Mouse (Mus musculus) intestine, embryonic 16.5 days (tissue): Measurements from ENCODE around the gene Arap1. TPM values are rescaled to one million over a fixed set of nuclear protein-coding genes. Genes with fewer than 3 reads are reported as not detected.

Experiments
- ATAC-seq: fragments of 200-750 bp; cut with Nextera tagmentation; 2 replicates; pipeline ENCODE4 v1.8.0; 2017; ENCODE audit warnings: moderate TSS enrichment, moderate library complexity
- H3K27ac ChIP-seq: fragments of 300-500 bp; sonication (generic); 2 replicates; pipeline ENCODE4 v1.5.1; 2014; ENCODE audit warnings: mild to moderate bottlenecking, low read length
- H3K27me3 ChIP-seq: fragments of 300-500 bp; sonication (generic); replicated peaks from 2 replicates; pipeline ENCODE4 v1.6.1; 2014; ENCODE audit warnings: low read length, control low read depth, mixed read lengths; ENCODE audit not compliant: control insufficient read depth, insufficient read depth
- H3K36me3 ChIP-seq: fragments of 300-500 bp; sonication (generic); 2 replicates; pipeline ENCODE4 v1.6.1; 2014; ENCODE audit warnings: low read length, control low read depth; ENCODE audit not compliant: control insufficient read depth, insufficient read depth
- H3K4me1 ChIP-seq: fragments of 300-500 bp; sonication (generic); 2 replicates; pipeline ENCODE4 v1.6.1; 2014; ENCODE audit warnings: low read length, control low read depth, mixed read lengths; ENCODE audit not compliant: control insufficient read depth, insufficient read depth
- H3K4me2 ChIP-seq: fragments of 300-500 bp; sonication (generic); 2 replicates; pipeline ENCODE4 v1.6.1; 2014; ENCODE audit warnings: low read depth, low read length, control low read depth
- H3K4me3 ChIP-seq: fragments of 300-500 bp; sonication (generic); 2 replicates; pipeline ENCODE4 v1.5.1; 2014; ENCODE audit warnings: mild to moderate bottlenecking, low read length
- H3K9ac ChIP-seq: fragments of 300-500 bp; sonication (generic); 2 replicates; pipeline ENCODE4 v1.6.1; 2014; ENCODE audit warnings: low read depth, low read length
- H3K9me3 ChIP-seq: fragments of 300-500 bp; sonication (generic); 2 replicates; pipeline ENCODE4 v1.6.1; 2016; ENCODE audit warnings: low read length, control low read depth; ENCODE audit not compliant: control insufficient read depth
- WGBS: fragments of 180-500 bp; shearing (Covaris S2); extraction: QIAGEN DNeasy Blood & Tissue Kit; methylation state at CpG from one replicate; pipeline ENCODE4 v1.1.7; 2014; 5-methylcytosine and 5-hydroxymethylcytosine counted together
- polyA plus RNA-seq: library from polyadenylated mRNA; unstranded; fragments of >200 nt; fragmentation: Nextera tagmentation; extraction: Ambion mirVana; gene quantifications from 2 replicates; pipeline ENCODE4 v1.2.1, GENCODE M21; 2015

The Arap1 gene
- polyA plus RNA-seq, 1 experiment from 2014 or later, result 61.8 TPM

DNA sequence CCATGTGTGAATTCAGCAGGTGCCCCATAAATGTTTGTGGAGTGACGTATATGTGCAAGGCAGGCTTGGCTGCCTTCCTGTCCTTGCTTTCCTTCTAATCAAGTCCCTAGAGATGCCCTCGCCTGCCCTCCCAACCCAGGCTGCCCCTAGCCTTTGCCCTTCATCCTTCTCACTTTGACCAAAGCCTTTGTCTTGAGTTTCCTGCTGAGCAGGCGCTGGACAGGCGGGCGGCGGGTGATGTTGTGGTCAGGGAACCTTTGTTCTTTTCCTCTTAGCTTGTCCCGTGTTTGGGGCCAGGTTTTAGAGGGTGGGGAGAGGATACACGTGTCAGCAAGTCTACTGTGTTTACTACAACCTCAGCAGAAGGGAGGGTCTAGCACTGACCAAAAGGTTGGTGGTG is 105.9 kb downstream of the Arap1 start:
- no peak for ATAC-seq
- peaks cover 17% of the 10 kb centered on the region; the same call in 1 of the 2 replicates for H3K27me3 ChIP-seq
- H3K9ac ChIP-seq, result no peak overlapping the region
- no peaks in the 10 kb centered on the region; the same call in 1 of the 2 replicates for H3K4me1 ChIP-seq
- H3K27ac ChIP-seq, result no peak overlapping the region
- H3K9me3 ChIP-seq, result no peaks in the 10 kb centered on the region
- WGBS, result 42% methylated on average over 8 of the region's 8 CpGs
- H3K4me2 ChIP-seq, result no peak overlapping the region
- no peaks in the 10 kb centered on the region for H3K36me3 ChIP-seq
- no peak overlapping the region for H3K4me3 ChIP-seq

DNA sequence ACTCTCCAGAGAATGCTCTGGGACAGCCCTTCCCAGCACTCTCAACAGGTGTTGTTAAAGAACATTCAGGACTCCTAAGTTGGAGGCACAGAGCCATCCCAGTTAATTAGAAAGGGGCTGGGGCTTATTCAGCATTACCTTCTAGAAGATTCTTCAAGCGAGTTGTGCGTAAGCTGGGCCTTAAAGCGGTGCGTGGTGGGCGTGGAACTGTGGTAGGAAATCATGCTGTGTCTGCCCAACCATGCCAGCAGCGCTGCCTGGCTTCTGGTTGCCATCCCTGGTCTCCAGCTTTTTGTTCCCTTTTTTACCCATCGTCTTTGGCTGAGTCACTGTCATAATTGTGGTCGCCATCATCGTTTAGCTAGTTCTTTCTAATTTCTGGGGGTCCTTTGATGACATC is 106.6 kb downstream of the Arap1 start:
- H3K27ac ChIP-seq, result no peak overlapping the region
- ATAC-seq, result no peak
- 85% methylated on average over 9 of the region's 9 CpGs for WGBS
- H3K4me2 ChIP-seq, result no peak overlapping the region
- H3K9ac ChIP-seq, result no peak overlapping the region
- no peak overlapping the region for H3K4me3 ChIP-seq
- peaks cover 5% of the 10 kb centered on the region; the same call in 1 of the 2 replicates for H3K4me1 ChIP-seq
- H3K36me3 ChIP-seq, result no peaks in the 10 kb centered on the region
- H3K27me3 ChIP-seq, result peaks cover 17% of the 10 kb centered on the region; the same call in 1 of the 2 replicates
- no peaks in the 10 kb centered on the region for H3K9me3 ChIP-seq

DNA sequence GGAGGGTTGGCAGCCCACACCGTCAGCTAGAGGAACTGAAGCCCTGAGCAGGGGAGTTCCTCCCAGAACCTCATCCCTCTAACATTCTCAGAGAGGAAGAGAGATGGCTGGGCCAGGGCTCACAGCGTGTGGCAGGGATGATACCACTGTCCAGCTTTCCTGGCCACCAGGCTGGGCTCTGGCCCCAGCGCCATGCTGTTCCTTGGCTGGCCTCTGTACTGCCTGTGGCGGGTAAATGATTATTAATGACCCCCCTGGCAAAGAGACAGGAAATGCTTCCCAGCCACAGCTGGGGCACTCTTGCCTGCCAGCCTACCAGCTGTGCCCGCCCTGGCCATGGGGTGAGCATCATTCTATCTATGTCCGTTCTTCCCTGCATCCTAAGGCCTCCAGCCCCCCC is 107.3 kb downstream of the Arap1 start:
- H3K9ac ChIP-seq, result no peak overlapping the region
- no peak overlapping the region for H3K4me3 ChIP-seq
- peaks cover 5% of the 10 kb centered on the region; the same call in 1 of the 2 replicates for H3K4me1 ChIP-seq
- H3K27ac ChIP-seq, result no peak overlapping the region
- ATAC-seq, result no peak
- 72% methylated on average over 6 of the region's 6 CpGs for WGBS
- H3K36me3 ChIP-seq, result no peaks in the 10 kb centered on the region
- H3K27me3 ChIP-seq, result peaks cover 17% of the 10 kb centered on the region; the same call in 1 of the 2 replicates
- H3K4me2 ChIP-seq, result no peak overlapping the region
- H3K9me3 ChIP-seq, result no peaks in the 10 kb centered on the region

DNA sequence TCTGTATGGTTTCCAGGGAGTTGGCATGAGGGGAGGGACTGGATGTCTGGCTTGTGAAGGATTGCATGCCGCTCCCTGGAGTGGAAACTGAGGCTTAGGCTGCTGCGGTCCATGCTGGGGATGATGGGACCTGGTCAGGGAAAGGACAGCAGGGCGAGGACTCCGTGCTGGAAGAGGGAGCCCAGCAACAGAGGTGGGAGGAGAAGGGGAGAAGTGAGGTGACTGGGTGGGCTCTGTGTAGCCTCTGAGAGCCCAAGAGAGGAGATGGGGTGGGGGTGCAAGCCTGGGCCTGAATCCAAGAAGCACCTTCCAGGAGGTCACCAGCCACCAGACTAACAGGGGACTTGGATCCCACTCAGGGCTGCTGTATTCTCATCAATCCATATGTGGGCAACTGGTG is 108.5 kb downstream of the Arap1 start:
- WGBS, result 61% methylated on average over 4 of the region's 4 CpGs
- Histone ChIP-seq H3K9ac (no peak overlapping the region), H3K9me3 (no peaks in the 10 kb centered on the region), H3K4me2 (no peak overlapping the region), H3K27ac (no peak overlapping the region), H3K4me3 (no peak overlapping the region), H3K27me3 (peaks cover 16% of the 10 kb centered on the region; the same call in 1 of the 2 replicates), H3K4me1 (peaks cover 12% of the 10 kb centered on the region), H3K36me3 (no peaks in the 10 kb centered on the region)
- ATAC-seq, result no peak

DNA sequence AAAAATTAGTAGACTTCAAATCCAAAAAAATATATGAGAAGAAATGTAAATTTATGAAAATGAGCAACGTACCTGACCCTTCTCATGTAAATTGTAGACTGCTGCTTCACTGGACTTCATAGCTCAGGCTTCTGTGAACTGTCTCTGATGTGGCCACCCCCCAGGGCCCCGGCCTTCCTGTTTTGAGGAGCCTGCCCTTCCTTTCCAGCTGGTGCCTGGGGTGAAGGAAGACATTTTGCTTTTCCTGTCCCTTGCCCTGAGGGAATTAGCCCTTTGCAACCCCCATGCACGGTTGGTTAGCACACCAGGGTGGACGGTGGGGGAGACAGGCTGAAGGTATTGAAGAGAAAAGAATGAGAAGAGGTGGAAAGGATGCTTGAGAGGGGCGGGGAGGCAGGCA is 108.9 kb downstream of the Arap1 start:
- H3K4me2 ChIP-seq, result no peak overlapping the region
- WGBS, result 48% methylated on average over 5 of the region's 5 CpGs
- H3K27ac ChIP-seq, result peak overlapping the region; percentile 14; the same call in 1 of the 2 replicates

DNA sequence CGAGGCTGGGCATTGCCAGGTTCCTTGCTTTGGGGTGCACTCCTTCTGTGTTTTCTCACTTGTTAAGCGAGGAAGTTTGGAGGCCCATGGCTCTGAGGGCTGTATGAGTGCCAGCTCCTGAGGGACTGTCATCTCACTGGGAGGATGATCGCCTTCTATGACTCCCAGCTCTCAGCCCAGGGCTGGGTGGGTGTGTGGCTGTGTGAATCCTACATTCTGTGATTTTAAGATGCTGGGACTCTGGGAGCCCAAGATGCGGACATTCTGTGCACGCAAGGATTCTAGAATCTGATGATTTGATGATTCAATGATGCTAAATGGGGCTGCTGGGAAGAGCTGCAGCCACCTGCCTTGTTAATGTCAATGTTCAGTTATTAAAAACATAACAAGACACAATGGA is 109.4 kb downstream of the Arap1 start:
- Histone ChIP-seq H3K9me3 (no peaks in the 10 kb centered on the region), H3K27me3 (peaks cover 6% of the 10 kb centered on the region; the same call in 1 of the 2 replicates), H3K27ac (no peak overlapping the region; the same call in 1 of the 2 replicates), H3K9ac (no peak overlapping the region), H3K4me1 (peaks cover 12% of the 10 kb centered on the region), H3K4me3 (no peak overlapping the region), H3K4me2 (no peak overlapping the region), H3K36me3 (no peaks in the 10 kb centered on the region)
- 79% methylated on average over 5 of the region's 5 CpGs for WGBS
- ATAC-seq, result no peak

More for the DNA sequence above, 108.9 kb downstream of the Arap1 start:
- no peak for ATAC-seq
- Histone ChIP-seq H3K9ac (no peak overlapping the region), H3K27me3 (peaks cover 11% of the 10 kb centered on the region; the same call in 1 of the 2 replicates), H3K9me3 (no peaks in the 10 kb centered on the region), H3K36me3 (no peaks in the 10 kb centered on the region), H3K4me1 (peaks cover 12% of the 10 kb centered on the region), H3K4me3 (no peak overlapping the region)

DNA sequence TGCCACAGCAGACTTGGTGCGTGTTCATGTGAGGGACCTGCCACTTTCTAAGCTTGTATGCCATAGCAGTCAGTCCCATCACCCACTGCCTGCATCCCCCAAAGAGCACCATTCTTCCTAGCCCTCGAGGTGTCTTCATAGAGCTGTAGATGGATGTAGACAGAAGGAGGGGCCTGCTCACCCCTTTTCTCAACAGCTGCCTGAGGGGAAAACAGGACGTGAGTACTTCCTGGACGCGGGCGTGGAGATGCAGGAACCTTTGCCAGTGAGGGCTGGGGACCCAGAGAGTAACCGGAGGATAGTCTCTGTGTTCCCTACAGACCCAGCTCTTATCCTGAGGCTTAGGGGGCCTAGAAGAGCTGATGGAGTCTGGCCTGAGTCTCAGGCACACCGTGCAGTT is 109.9 kb downstream of the Arap1 start:
- H3K9me3 ChIP-seq, result no peaks in the 10 kb centered on the region
- peak overlapping the region; percentile 27; the same call in 1 of the 2 replicates for H3K27ac ChIP-seq
- peaks cover 12% of the 10 kb centered on the region for H3K4me1 ChIP-seq
- no peak overlapping the region for H3K9ac ChIP-seq
- H3K4me3 ChIP-seq, result no peak overlapping the region
- peaks cover under 1% of the 10 kb centered on the region; the same call in 1 of the 2 replicates for H3K27me3 ChIP-seq
- H3K4me2 ChIP-seq, result no peak overlapping the region
- 59% methylated on average over 8 of the region's 8 CpGs for WGBS
- no peak for ATAC-seq
- H3K36me3 ChIP-seq, result no peaks in the 10 kb centered on the region

DNA sequence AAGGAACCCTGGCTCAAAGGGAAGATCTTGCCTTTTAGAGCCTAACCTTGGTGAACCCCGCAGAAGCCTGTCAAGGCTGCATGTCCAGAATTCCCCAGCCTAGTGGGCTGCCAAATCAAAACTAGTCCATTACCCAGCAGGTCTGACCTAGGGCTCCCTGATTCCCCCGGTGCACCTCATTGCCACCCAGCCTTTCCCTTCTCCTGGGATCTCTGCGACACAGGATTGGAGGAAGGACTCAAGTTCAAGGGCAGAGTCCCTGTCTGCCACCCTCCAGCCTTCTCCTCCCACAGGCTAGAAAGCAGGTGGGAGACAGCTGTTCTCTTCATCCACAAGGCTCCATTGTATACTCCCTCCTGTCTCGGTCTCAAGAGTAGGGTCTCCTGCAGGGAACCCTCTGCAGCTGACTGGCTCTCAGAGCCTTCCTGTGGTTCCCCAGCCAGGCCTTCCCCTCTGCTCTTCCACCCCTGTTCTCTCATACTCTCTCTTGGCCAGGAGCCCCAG is 110.5 kb downstream of the Arap1 start:
- H3K9ac ChIP-seq, result no peak overlapping the region
- H3K4me3 ChIP-seq, result no peak overlapping the region
- no peaks in the 10 kb centered on the region for H3K9me3 ChIP-seq
- peak overlapping the region; percentile 27; the same call in 1 of the 2 replicates for H3K27ac ChIP-seq
- H3K4me2 ChIP-seq, result no peak overlapping the region
- H3K4me1 ChIP-seq, result peaks cover 12% of the 10 kb centered on the region
- H3K36me3 ChIP-seq, result no peaks in the 10 kb centered on the region
- WGBS, result 62% methylated on average over 4 of the region's 4 CpGs
- no peak for ATAC-seq
- no peaks in the 10 kb centered on the region for H3K27me3 ChIP-seq

DNA sequence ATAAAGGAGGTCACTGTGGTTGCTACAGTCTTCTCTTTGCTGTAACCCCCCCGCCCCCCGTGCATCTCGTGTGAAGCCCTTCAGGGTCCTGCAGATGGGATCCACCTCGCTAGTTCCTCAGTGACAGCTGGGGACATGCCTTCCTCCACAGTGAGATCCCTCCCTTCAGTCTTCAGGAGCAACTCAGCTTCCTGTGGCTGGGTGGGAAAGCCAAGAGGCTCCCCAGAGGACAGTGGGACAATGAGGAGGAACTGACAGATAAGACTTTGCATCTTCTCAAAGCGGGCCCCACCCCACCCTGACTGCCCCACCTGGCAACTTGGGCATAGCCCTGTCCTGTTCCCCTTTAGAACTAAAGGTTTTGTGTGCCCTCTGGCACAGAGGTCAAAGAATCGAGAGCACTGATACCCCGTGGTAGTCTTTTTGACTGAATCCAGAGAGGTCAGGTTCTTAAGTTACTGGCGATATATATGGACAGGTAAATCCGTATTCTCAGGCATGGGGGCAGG is 111.5 kb downstream of the Arap1 start:
- WGBS, result 70% methylated on average over 9 of the region's 9 CpGs

More for the DNA sequence above, 111.5 kb downstream of the Arap1 start:
- H3K4me3 ChIP-seq, result no peak overlapping the region
- no peaks in the 10 kb centered on the region for H3K27me3 ChIP-seq
- H3K9ac ChIP-seq, result no peak overlapping the region
- H3K9me3 ChIP-seq, result no peaks in the 10 kb centered on the region
- no peak overlapping the region for H3K27ac ChIP-seq
- H3K36me3 ChIP-seq, result no peaks in the 10 kb centered on the region
- peaks cover 12% of the 10 kb centered on the region for H3K4me1 ChIP-seq
- no peak for ATAC-seq
- H3K4me2 ChIP-seq, result no peak overlapping the region
